Mouse (Mus musculus) kidney, adult 11 months (tissue): Measurements from ENCODE around the gene C2cd5.
A peak's percentile ranks its signal among the peaks of the same experiment; 100 is the strongest.

Source experiments
- DNase-seq: peaks from one replicate; pipeline ENCODE4 v3.0.0; 2022

The C2cd5 gene

DNA sequence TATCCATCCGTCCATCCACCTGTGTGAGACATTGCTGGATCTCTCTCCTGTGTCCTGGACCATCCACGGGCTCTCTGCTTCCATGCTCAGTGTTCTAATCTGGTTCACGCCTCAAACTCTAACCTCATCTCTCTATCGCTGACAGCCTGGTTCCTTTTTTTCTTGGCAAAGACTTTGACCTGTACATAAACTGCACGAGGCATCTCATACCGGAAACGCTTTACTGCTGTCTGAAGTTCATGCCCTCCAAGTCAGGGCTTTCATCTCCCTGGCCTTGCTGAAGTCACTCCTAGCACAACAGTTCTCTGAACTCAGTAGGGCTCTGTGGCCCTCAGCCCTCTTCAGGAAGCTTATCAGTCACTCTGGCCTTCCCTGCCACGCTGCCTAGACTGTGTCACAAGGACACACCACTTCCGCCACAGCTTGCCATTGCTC, 15.1 kb upstream of the C2cd5 start:
- peak; percentile 44 for DNase-seq

DNA sequence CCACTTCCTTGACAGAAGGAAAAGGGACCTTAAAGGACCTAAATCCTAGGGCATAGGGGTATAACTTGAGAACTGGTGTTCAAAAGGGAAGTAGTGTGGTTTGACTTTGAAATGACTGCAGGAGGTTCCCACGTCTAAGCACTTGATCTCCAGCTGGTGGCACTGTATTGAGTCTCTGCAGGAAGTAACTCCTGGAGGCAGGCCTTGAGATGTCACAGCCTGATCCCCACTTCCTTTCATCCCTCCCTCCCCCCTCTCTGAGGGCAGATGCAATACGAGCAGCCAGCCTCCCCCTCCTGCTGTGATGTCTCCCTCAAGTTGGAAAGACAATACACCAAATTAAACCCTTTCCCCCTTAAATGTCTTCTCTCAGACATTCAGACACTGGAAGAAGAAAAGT, 14.6 kb upstream of the C2cd5 start:
- peak; percentile 53 for DNase-seq

GRCm38 (mm10) chr6:143110371-143110770, 10.4 kb upstream of the C2cd5 start:
- no peak for DNase-seq

DNA sequence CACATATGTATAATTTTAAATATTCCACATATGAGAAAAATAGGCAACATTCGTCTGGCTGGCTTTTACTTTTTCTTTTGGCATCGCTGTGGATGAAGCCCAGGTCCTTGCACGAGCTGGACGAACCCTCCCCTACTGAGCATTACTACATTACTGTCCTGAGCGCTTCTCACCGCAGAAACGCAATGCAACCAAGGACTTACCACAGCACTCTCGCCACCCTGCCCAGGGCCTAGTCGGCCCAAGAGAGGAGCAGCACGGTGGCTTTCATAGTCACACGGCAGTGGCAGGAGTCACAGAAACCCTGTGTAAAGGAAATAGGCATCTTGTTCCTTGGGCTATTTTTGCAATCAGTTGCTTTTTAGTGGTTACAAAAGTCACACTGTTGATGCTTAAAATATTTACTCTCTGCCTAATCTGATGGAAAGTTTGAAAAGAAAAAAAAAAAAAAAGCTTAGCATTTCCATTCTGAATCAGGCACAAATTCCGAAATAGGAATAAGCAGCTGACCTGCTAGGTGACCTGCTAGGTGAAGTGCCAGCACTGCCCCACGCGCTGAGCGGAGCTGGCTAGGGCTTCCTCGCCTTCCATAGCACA, 9.8 kb upstream of the C2cd5 start:
- no peak for DNase-seq

- no peak for DNase-seq
These were observed 8.1 kb upstream of the C2cd5 start for GRCm38 (mm10) chr6:143108031-143108430.

DNA sequence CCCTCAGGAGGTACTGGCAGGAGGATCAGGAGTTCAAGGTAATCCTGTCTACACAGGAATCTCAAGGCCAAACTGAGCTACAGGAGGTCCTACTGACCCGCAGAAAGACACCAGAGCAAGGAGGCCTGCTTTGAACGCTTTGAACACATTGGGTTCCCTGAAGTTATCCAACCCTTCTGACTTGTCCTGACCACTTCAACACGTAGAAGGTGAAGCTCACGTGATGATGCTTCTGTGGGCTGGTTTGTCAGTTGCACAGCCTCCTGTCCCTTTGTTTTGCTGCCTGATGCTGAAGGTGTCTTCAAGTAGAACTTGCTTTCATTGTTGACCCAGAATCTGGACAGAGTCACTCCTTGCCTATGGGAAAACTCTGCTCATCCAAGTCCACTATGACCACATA, 7.7 kb upstream of the C2cd5 start:
- no peak for DNase-seq

DNA sequence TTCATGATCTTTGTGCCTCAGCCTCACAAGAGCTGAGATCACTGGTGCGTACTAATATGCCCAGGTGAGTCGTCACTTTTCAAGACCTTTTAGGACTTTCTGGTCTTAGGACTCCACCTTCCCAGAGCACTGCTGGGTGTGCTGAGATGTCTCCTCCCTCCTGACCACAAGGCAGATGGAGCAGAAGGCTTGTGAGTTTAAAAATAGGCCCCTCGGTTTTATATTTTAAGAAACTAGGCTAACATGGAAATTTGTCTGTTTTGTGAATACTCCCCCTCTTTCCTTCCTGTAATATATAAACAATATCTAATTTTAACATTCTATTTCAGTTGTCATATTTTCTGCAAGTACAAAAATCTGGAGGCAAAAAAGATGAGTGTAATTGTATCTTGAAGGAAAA, 5.8 kb upstream of the C2cd5 start:
- DNase-seq: no peak

GRCm38 (mm10) chr6:143103981-143104680, 4.2 kb upstream of the C2cd5 start:
- DNase-seq: no peak

DNA sequence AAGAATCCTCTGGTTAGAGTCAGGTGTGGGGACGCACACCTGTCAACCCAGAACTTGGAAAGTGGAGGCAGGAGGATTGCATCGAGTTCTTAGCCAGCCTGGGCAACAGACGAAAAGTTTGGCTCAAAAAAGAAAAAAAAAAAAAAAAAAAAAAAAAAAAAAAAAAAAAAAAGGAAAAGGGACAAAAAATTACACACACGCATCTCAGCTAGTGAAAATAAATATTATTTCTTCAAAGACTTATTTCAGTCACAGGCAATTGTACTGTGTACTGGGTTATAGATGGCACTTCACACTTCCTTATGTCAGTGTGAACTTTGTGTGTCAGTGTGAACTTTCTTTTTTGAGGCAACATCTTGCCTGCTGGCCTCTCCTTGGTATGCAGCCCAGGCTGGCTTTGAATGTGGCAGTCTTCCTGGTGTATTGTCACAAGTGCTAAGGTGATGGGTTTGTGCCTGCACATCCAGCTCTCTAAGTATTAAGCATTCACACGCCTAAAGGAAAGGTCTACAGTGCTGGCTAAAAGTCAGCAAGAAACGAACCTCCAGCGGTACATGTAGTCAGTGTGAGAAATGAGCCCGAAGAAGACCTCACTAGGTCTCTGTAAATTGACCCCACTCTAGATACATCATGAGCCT, 656 bp upstream of the C2cd5 start:
- DNase-seq: no peak

- peak; percentile 46 for DNase-seq
These were observed 660 bp downstream of the C2cd5 start for GRCm38 (mm10) chr6:143099281-143099680.

DNA sequence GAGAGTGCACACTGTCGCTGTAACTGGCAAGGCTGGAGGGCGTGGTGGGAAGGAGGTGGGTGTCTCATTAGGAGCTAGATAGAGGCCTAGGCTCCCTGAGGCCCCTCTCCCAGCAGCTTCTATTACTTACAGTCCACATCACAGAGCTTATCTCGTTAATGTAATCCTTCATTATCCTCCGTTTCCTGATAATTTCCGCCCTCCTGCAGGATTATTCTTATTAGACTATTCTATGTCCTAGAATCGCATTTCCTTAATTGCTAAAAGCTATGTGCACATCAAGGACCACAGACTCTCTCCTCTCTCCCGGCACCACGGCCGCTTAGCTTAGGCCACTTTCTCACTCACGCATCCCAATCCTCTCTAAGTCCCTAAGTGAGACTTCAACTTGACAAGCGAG, 4.8 kb downstream of the C2cd5 start:
- DNase-seq: no peak

DNA sequence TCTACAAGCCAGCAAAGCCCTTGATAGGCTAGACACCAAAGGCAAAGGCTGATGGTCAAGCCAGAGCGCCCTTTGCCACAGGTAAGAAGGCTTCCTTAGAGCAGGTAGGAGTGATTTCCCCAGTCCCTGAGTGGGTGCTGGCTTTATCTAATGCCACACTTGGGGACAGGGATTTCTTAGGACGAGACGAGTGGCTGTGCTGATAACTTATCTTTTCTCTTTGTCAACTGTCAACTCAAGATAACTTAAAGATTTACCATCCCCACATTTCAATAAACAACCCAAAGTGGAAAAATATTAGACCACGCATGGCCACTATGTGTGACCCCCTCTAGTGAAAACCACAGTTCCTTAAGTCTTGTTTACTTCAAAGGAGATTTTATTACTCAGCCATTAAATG, 7.1 kb downstream of the C2cd5 start:
- no peak for DNase-seq

- no peak for DNase-seq
These were observed 8.9 kb downstream of the C2cd5 start for GRCm38 (mm10) chr6:143091076-143091475.

DNA sequence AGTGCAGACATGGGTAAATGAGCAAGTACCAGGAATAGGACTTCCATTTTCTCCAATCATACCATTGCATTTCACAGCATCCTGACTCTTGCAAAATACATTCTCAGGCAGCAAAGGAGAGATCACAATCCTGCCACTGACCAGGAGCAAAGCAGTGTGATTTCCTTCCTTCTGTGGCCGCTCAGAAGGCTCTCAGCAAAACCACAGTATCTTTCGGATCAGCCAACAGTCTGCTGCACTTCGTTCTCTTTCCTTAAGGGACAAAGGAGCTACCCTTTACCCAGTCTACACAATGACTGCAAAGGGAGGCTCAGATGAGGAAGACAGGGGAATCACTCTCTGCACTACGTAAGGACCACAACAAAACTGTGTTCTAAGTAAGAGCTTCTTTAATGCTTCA, 12.6 kb downstream of the C2cd5 start:
- no peak for DNase-seq

DNA sequence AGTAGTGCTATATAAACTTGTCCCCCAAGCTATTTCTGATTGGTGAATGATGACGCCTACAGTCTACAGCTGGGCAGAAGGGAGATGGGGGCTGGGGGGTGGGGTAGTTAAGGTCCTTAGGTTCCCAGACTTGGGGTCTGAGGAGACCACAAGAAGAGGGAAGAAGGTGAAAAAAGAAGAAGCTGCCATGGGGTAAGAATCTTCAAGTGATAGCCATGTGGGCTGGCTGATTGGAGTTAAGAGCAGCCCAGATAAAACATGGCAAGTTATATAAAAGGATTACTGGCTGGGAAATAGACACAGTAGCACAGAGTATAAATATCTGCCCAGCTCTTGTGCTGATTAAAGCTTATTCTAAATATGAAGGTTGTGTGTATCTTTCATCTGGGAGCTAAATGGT, 14.0 kb downstream of the C2cd5 start:
- no peak for DNase-seq

DNA sequence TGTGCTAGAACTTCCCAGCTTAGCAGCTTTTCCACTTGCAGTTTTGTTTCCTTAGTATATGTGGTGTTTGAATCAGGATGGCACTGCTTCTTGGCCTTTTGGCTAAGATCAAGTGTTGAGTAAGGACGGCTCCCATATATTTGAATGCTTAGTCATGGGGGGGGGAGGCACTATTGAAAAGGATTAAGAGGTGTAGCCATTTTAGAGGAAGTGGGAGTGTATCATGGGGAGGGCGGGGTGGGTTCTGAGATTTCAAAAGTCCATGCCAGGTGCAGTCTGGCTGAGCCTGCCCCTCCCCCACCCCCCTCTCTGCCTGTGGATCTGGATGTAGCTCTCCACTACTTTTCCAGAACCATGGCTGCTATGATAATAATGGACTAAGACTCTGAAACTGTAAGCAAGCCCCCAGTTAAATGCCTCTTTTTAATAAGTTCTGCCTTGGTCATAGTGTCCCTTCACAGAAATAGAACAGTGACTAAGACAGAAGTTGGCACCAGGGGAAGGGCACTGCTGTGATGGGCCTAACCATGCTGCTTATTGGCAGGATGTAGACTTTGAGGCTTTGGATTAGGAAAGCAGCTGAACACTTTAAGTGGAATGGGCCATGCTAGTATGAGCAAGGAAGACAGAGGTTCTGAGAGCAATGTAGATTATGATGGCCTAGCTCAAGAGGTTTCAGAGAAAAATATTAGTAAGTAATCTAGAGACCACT, 15.5 kb downstream of the C2cd5 start:
- no peak for DNase-seq

GRCm38 (mm10) chr6:143081479-143082106, 18.3 kb downstream of the C2cd5 start:
- no peak for DNase-seq

DNA sequence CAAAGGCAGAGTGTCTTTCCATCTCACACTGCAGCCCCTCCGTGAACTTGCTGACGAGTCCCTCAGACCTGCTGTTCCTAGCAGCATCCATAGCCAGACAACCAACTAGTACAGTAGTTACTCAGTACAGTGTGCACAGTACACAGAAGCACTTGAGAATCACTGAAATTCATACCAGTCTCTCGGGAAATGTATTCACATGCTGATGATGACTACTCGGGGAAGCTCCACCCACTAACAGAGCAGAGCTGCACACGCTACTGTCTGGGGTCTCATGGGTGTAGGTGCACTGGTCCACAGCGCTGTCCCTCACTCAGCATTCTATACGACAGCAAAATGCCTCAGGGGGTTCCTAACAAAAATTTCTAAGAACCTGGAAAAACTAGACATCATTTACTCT, 19.2 kb downstream of the C2cd5 start:
- DNase-seq: no peak

GRCm38 (mm10) chr6:143079126-143079525, 20.8 kb downstream of the C2cd5 start:
- no peak for DNase-seq

- no peak for DNase-seq
These were observed 23.5 kb downstream of the C2cd5 start for GRCm38 (mm10) chr6:143076461-143076860.

DNA sequence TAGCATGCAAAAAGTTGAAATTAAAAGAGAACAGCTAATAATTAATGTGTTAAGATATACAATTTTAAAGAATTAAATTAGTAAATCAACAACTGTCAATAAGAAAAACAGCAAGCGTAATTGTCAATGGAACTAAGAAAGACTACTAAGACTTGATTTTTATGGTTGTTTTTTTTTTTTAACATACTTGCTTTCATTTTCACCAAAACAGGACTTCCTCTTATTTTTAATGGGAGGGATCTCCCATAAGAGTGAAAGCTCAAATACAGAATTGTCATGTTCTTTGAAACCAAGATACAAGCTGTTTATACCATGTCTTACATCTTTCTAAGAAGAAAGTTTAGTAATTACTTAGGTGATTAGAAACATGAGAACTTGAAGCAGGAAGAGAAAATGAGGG, 26.0 kb downstream of the C2cd5 start:
- no peak for DNase-seq

DNA sequence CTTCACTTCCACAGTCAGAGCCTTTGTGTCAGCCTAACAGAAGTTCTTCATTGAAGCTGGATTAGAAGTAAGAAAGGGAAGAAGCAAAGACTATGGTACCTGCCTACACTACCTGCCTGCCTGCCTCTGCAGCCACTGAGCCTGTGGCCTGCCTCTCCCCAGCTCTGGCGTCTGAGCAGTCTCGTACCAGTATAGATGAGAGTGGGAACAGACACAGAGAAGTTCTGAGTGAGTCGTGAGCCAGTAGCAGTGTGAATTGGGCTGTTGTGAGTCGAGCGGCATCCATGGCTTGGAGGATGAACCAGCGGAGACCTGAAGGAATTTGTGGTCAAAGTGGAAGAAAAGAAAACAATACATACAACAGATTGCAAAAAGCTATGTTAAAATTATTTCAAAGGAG, 26.5 kb downstream of the C2cd5 start:
- no peak for DNase-seq

DNA sequence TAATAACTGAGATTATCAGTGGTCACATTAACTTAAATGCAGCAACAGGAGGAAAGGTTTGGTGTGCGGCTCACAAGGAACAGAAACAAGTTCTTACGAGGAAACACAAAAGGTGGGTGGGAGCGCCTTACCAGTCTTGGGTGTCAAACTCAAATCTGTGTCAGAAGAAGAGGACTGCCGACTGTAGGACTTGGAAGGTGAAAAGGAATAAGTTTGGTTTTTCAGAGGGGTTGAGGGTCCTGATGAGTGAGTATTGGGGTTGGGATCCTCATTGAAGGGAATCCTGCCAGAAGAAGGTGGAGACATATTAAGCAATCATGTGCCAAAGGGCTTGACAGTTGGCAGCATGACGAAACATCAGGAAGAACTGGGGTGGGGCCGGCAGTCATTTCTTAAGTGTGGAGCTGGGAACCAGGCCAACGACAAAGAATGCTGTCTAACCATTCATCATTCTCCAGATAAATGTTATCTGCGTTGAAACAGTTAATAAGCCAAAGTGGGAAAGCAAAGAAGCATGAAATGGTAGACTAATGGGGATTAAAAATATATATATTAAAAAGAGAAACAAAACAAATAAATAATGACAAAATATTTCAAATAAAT, 27.4 kb downstream of the C2cd5 start:
- DNase-seq: peak; percentile 38
